Mouse (Mus musculus): Measurements from ENCODE around the gene Tesc.

Gene Tesc

DNA sequence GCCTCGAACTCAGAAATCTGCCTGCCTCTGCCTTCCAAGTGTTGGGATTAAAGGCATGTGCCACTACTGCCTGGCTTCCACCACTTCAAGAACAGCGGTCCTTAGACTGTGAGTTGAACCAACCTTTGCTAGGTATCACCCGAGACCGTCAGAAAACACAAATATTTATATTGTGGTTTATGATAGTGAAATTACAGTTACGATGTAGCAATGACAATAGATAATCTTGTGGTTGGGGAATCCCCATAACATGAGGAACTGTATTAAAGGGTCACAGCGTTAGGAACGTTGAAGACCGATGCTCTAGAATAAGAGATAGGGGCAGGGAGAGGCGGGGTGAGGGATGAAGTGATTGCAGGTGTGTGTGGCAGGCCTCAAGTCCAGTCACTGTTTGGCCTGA, 17.8 kb downstream of the Tesc start:
- no peak for DNase-seq

GRCm38 (mm10) chr5:118047091-118047757, 19.7 kb downstream of the Tesc start:
- no peak for DNase-seq

DNA sequence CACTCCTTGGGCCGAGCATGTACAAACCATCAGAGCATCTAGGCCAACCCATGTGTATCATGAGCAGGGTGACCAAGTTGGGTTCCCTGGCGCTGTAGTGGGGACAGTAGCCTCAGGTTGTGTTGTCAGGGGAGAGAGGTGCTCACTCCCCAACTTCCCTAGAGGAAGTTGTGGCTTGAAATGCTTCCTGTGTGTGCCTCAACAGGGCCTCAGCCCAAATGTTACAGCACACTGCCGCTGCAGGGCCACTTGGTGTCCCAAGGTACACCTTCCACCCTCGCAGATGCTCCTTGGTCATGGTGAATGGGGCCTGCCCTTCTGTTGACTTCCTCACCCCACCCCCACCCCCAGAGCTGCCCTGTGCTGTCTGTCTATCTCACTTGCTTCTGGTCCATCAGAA, 20.9 kb downstream of the Tesc start:
- DNase-seq, result no peak

GRCm38 (mm10) chr5:118048928-118049327, 21.4 kb downstream of the Tesc start:
- no peak for DNase-seq

GRCm38 (mm10) chr5:118050743-118051142, 23.2 kb downstream of the Tesc start:
- DNase-seq, result no peak

- peak; percentile 81 to 84 for DNase-seq
These were observed 24.6 kb downstream of the Tesc start for GRCm38 (mm10) chr5:118051981-118052662.

DNA sequence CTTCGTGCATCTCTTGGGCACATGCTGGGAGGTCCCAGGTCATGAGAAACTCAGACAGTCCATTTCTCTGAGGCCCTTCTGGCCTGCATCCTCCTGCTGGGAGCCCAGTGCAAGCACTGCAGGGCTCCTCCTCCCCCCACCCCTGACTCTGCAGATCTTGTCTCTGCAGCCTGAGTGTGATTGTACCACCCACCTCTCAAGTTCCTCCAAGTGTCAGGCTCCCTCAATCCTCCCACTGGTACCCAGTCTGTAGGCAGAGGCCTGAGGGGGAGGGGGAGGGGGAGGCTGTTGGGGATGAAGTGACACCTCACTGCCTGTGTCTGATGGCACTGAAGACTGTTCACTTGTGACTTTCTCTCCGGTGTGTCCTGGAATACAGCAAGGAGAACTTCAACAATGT, 25.7 kb downstream of the Tesc start:
- DNase-seq, result no peak

DNA sequence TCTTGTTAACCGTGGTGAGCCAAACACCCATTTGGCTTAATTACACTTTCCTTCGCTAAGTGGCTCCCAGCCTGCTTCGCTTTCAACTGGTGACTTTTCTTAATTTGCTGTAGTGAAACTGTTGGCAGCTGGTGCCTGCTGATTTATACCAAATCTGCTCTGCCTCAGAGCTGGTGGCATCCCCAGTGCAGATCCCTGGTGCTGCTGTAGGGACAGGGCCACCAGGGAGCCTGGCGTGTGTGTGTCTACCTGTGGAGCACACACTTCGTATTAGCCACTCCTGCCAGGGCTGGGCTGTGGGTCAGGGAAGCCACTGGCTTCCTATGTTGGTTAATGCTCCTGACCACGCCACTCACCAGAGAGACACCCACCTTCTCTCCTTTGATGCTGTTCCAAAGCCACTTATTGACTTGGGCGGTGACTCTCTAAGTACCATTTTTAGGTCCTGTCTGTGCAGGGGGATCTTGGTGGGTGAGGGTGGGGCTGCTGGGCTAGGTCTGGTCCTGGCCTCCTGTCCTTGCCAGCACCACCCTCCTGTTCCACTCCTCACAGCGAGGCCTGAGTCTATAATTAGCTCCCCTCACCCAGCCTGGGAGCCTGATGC, 30.1 kb downstream of the Tesc start:
- no peak for DNase-seq

DNA sequence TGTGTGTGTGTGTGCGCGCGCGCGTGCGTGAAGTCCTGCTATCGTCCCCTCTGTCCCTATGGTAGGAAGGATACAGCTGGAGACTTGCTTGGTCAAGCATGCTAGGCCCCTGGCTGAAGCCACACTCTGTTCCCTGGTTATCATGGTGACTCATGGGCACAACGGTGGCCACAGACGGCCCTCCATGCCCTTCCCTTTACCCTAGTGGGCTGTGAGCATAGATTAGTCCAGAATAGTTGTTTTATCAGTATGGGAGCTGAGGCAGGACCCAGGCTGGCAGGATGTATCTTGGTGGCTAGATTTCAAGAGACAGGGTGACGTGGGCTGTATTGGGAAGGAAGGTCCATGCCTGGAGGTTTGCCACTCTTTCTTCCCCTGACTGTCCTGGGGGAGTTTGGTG, 31.3 kb downstream of the Tesc start:
- no peak for DNase-seq

DNA sequence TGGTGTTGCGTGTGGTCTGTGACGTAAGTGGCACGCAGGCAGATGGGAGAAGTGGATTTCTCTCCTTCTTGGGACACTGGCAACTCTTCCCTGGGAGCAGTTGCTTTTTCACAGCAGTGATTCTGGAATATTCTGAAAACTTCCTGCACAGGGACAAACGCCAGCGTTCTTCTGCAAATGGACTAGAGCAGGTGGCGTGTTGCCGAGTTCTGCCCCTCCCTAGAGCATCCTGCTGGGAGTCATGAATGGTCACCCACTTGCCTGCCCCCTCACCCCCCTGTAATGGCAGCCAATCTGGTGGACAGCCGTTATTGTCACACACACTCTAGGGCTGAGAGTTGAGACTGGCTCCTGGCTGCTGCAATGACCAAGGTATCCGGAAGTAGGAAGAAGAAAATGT, 32.1 kb downstream of the Tesc start:
- DNase-seq, result peak in 1 of 2 experiments; percentile 43

GRCm38 (mm10) chr5:118061391-118061790, 33.8 kb downstream of the Tesc start:
- DNase-seq, result peak in 1 of 2 experiments; percentile 61

- no peak for DNase-seq
These were observed 35.7 kb downstream of the Tesc start for GRCm38 (mm10) chr5:118063181-118063621.

DNA sequence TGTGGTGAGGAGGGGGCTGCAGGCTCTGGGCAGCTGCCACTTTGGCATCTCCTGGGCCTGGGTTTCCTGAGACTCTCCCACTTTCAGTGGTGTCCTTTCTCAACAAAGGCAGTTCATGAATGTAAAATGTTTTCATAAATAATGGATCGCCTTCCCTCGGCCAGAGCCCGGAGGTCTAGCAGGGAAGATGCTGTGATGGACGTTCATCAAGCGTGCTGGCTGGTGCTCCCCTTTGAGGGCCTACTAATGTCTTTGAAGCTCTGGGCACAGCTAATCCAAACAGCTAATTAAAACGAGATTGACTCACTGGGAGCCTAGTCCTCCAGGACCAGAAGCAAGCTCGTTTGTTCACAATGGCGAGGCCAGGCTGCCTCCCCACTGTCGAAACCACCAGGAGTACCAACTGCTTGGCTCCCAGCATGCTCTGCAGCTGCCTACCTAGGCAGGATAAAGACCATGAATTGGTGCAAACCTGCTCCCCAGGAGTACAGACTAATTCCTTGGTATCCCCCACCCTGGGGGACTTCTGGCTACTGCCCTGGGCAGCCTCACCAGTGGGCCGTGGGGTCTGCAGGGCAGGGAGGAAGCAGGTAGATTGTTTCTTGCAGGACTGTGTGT, 36.9 kb downstream of the Tesc start:
- no peak for DNase-seq

DNA sequence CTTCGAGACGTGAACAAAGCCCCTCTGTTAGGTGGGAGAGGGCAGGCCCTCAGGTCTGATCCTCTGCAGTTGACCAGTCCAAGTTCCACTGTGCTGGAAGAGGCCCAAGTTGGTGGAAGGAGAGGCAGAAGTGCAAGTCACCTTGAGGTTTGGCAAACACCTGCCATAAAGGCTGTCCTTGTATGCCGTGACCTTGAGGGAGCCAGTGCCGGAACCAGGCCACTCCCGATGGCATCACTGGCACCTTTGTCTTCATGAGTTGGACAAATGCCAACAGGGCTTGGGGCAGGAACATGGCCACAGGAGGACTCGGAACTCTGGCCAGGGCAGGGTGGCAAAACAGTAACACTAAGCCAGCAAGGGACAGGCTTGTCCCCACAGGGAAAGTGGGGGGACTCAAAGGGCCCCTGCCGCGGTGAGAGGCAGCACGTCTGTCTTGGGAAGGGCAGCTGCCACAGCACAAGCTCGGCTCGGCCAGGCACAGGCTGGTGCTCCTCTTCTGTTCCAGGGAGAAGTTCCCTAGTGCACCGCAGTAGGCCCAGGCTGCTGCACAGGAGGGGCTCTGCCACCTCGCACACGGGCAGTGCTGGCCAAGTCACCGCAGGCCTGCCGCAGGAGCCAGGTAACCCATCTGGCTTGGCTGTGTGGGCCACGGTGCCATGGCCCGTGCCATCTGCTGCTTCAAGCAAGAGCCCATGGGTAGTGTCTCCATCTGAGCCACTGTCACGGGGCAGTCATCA, 38.1 kb downstream of the Tesc start:
- DNase-seq, result peak; percentile 84

GRCm38 (mm10) chr5:118066828-118067227, 39.3 kb downstream of the Tesc start:
- DNase-seq, result peak; percentile 83 to 90

DNA sequence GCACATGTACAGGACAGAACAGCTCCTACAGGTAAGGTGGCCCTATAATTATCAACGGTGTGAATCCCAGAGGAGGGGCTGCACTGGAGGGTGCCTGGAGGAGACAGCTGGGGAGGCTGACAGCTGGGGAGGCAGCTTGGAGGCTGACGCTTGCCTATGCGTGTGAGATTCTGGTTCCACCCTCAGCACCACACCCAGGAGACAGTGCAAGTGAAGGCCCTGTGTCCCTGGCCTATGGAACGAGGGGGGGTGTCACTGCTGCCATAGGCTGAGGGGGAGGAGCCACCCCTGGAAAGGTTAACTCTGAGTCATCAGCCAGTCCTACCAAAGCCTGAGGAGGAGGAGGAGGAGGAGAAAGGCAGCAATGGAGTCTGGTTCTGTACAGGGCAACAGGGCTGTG, 40.0 kb downstream of the Tesc start:
- DNase-seq, result no peak

GRCm38 (mm10) chr5:118067984-118068494, 40.5 kb downstream of the Tesc start:
- no peak for DNase-seq

GRCm38 (mm10) chr5:118069315-118069714, 41.8 kb downstream of the Tesc start:
- DNase-seq, result peak; percentile 88 to 92

DNA sequence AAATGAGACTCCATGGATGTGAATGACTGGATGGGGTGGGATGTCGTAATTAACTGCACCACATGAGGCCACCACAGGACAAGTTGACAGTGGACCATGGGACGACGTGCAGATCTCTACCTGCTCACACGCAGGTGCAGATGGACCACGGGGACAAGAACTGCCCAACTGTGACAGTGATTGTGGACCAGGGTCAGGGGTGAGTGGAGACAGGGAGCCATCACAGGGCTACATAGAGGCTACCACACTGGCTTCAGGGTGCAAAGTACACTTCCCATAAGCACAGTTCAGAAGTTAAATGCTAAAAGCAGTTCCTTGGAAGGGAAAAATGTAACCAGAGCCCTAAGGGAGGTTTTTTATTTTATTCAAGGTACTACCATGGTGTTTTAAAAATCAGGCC, 44.2 kb downstream of the Tesc start:
- no peak for DNase-seq

- no peak for DNase-seq
These were observed 45.8 kb downstream of the Tesc start for GRCm38 (mm10) chr5:118073213-118073773.

- peak; percentile 61 to 62 for DNase-seq
These were observed 49.4 kb downstream of the Tesc start for GRCm38 (mm10) chr5:118076721-118077592.
